Mouse (Mus musculus) NIH3T3 (cell line): Measurements from ENCODE around the gene Ccdc107.
"Not testable (repeated sequence)": the region's sequence is repeated elsewhere in the genome, so short reads cannot be mapped to it uniquely, and the experiment has no call there.

Source experiments
- DNase-seq: peaks from one replicate; pipeline ENCODE4 v3.0.0-alpha.2; 2012; ENCODE audit warnings: low read depth

The Ccdc107 gene

GRCm38 (mm10) chr4:43485666-43486065 lies 7.0 kb upstream of the Ccdc107 start:
- not testable (repeated sequence) for DNase-seq

GRCm38 (mm10) chr4:43489611-43490010 lies 3.1 kb upstream of the Ccdc107 start:
- DNase-seq: no peak

- DNase-seq: no peak
Observed at GRCm38 (mm10) chr4:43490801-43491200, 1.9 kb upstream of the Ccdc107 start.

- DNase-seq: peak; percentile 44
Observed at GRCm38 (mm10) chr4:43492101-43492820, 439 bp upstream of the Ccdc107 start.

- peak; percentile 98 for DNase-seq
Observed at GRCm38 (mm10) chr4:43493186-43493845, 616 bp downstream of the Ccdc107 start.

GRCm38 (mm10) chr4:43493846-43494240 lies 1.1 kb downstream of the Ccdc107 start:
- DNase-seq: peak; percentile 43

- DNase-seq: no peak
Observed at GRCm38 (mm10) chr4:43496587-43496986, 3.9 kb downstream of the Ccdc107 start.

- no peak for DNase-seq
Observed at GRCm38 (mm10) chr4:43497405-43497804, 4.7 kb downstream of the Ccdc107 start.

- no peak for DNase-seq
Observed at GRCm38 (mm10) chr4:43497946-43498345, 5.2 kb downstream of the Ccdc107 start.

GRCm38 (mm10) chr4:43498983-43499382 lies 6.3 kb downstream of the Ccdc107 start:
- peak; percentile 52 for DNase-seq

GRCm38 (mm10) chr4:43499407-43500333 lies 7.0 kb downstream of the Ccdc107 start, which contains the start of gene Arhgef39:
Gene Arhgef39, minus strand, starts transcription at chr4:43499695.
- peak; percentile 92 for DNase-seq

- no peak for DNase-seq
Observed at GRCm38 (mm10) chr4:43503041-43503440, 10.3 kb downstream of the Ccdc107 start.

- DNase-seq: no peak
Observed at GRCm38 (mm10) chr4:43503506-43503905, 10.8 kb downstream of the Ccdc107 start.

GRCm38 (mm10) chr4:43504269-43504668 lies 11.6 kb downstream of the Ccdc107 start:
- no peak for DNase-seq

- DNase-seq: no peak
Observed at GRCm38 (mm10) chr4:43506074-43506473, 13.4 kb downstream of the Ccdc107 start.

GRCm38 (mm10) chr4:43506536-43507185 lies 14.0 kb downstream of the Ccdc107 start, which contains the start of gene Car9:
Gene Car9, plus strand, starts transcription at chr4:43506966.
- DNase-seq: no peak

- no peak for DNase-seq
Observed at GRCm38 (mm10) chr4:43507938-43508665, 15.4 kb downstream of the Ccdc107 start.

GRCm38 (mm10) chr4:43508666-43508997 lies 15.9 kb downstream of the Ccdc107 start:
- no peak for DNase-seq

- no peak for DNase-seq
Observed at GRCm38 (mm10) chr4:43509109-43509508, 16.4 kb downstream of the Ccdc107 start.

GRCm38 (mm10) chr4:43511675-43512454 lies 19.2 kb downstream of the Ccdc107 start:
- no peak for DNase-seq
